Mouse (Mus musculus) liver (tissue): ENCODE measurements around the gene Pcyt2.
A peak's percentile ranks its signal among the peaks of the same experiment; 100 is the strongest.
"Not testable (repeated sequence)": the region's sequence is repeated elsewhere in the genome, so short reads cannot be mapped to it uniquely, and the experiment has no call there.

Experiments
- DNase-seq: peaks from one replicate; pipeline ENCODE4 v3.0.0-alpha.2; 2020; ENCODE audit warnings: mixed read lengths

The Pcyt2 gene

DNA sequence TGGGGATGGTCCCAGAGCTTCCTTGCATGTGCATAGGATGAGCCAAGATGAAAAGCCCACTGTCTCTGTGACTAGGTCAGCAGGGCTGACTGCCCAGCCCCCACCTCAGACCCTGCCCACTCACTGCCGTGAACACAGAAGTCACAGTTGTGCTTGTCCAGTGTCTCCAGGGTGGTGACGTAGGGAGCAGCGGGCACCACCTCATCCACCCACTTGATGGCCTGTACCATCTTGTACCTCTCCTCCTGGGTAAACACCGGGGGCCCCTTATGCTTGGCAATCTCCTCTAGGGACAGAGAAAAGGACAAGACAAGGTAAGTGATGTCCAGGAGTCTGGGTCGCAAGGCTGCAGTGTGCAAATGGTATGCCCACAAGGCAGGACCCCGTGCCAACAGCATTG lies 2.6 kb downstream of the Pcyt2 start:
- DNase-seq: no peak

DNA sequence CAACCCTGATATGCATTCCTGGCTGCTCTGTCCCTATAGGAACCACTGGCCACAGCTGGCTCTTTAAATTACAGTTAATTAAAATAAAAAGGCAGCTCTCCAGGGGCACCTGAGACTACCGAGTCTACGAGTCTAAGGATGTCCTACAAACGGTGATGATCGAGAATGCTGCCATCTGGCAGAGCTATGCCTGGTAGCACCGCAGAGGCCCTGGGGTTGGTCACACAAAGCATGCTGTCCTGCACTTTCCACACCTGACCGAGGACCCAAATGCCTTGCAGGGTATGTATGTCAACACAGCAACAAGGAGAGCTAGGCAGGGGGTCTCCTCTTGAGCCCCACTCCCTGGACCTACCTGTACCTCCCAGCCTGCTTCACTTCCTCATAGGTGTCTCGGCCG lies 3.8 kb downstream of the Pcyt2 start:
- DNase-seq: no peak

DNA sequence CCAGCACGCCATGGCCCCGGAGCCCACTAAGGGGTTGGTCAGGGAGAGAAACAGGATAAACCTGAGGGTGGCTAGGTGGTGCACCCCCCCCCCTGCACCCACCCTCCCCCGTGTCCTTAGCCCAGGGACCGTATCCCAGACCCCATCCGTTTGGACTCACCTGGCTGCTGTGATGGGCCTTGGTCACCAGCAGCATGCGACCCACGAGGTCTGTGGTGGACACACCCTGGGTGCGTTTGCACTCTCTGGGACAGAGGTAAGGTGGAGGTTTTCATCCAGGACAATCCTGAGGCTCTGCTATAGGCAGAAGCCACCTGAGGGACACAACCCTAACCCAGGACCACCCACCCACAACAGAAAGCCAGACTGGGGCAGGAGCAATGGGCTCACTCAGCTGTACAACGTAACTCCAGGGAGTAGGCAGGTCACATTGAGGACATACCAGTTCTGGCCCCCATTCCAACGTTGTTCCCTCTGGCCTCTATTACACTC lies 4.2 kb downstream of the Pcyt2 start:
- DNase-seq: no peak

DNA sequence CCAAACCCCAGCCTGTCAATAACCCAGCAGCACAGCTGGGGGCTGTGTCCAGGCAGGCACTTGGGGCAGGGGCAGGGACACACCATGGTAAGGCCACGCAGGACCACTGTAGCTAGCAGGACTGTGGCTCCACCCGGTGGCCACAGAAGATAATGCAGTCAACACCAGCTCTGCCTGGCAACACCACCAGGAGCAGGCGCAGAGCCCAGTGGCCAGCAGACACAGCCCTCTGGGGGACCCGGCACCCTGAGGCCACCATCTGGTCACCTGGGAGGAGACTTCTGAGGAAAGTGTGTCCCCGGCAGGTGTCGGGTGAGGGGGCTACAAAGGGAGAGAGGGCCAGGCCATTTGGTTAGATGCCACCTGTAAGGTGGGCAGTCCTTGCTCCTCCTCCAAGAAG lies 5.0 kb downstream of the Pcyt2 start:
- peak; percentile 80 for DNase-seq

DNA sequence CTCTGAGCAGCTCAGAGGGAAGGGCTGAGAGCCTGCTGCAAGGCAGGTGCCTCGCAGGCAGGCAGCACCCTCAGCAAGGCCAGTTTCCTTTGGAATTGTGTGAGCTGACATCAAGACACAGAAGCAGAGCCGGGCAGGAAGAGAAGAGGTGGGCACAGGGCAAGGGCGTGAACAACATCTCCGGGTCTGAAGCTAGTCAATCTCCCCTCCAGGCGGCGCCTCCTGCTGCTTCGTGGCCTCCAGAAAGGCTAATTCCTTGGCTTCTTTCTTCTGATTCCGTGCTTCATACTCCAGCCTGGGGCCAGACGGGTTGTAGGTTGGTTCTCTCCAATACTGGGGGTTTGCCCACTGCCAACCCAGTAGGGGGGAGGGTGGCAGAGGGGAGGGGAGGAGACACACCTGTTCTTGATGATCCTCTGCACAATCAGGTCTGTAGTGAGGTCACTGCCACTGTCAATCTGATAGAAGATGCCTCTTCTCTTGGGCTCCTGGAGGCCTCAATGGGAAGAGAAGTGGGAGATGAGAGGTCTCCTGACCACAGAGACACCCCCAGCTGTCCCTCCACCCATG lies 7.2 kb downstream of the Pcyt2 start:
- DNase-seq: no peak

DNA sequence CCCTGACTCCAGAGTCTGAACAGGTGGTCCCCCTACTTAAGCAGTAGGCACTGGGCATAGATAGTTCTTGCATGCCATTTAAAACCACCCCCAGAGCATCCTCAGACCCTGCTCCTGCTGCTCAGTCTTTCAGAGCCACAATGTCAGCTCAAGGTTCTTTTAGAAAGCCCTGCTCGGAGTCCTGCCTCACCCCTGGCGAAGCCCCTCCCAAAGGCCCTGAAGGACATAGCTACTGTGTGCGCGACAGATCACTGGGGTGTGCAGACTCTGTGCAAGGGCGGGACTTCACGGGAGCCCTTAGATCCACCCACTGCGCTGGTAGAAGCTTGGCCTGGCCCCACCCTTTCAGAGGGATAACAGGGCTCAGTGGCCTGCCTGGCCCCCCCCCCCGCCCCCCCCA lies 8.5 kb downstream of the Pcyt2 start:
- DNase-seq: peak; percentile 63

DNA sequence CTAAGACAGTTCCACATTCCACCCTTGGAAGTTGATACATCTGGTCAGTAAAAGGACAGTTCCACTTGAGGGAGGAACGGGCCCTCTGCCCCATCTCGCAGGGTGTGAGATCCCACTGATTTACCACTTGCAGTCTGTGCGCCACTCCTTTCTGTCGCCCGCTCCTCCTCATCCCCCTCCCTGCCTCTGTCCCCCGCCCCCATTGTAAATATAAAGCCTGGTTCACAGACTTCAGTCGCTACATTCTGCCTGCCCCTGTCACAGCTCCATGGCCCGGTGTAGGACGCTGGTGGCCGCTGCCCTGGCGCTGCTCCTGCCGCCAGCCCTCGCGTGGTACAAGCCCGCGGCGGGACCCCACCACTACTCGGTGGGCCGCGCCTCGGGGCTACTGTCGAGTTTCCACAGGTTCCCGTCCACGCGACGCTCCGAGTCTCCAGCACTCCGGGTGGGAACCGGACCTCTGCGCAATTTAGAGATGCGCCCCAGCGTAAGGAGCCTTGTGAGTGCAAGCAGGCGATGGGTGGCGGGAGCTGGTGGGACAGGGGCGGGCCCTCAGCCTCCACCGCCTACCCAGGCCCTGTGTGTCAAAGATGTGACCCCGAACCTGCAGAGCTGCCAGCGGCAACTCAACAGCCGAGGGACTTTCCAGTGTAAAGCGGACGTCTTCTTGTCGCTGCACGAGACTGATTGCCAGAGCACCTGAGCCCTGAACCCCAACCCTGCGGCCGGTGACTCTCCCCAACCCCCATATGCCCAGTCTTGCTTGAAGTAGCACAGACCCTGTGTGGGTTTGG lies 9.3 kb downstream of the Pcyt2 start, which contains the start of gene Npb:
Gene Npb (plus strand): TSS at position 237 of the 794 bp plus-strand sequence.
- DNase-seq: no peak

DNA sequence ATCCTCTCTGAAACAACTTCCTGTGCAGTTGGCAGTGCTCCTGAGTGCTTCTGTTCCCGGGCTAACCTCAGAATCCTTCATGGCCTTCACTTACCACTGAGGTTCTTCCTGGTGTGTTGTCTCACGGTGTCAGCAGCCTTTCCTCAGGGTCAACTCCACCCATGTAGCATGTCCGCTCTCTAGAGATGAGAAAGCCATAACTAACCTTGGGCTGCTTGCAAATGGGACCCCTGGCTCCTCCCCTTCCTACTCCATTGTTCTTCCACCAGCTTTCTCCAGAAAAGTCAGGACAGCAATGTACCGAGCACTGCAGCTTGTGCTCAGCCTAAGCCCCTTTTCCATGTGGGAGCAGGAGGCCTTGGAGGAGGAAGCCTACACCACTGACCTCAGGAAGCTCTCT lies 11.0 kb downstream of the Pcyt2 start:
- no peak for DNase-seq

DNA sequence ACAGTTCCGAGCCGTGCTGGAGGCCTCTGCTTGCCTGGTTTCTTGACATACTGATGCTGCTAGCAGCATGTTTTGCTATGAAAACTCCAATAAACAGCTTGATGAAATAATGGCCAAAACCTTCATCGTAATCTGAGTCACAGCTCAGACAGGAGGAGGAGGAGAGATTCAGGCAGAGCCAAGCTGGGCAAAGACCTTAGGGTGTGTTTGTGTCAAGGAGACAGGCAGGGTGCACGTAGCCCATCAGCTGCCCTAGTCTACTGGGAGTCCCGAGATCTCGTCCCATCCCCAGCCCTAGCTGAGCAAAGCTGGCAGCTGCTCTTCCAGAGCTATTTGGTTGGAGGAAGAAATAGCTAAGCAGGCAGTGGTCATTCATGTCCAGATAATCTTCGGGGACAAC lies 12.1 kb downstream of the Pcyt2 start:
- DNase-seq: no peak

DNA sequence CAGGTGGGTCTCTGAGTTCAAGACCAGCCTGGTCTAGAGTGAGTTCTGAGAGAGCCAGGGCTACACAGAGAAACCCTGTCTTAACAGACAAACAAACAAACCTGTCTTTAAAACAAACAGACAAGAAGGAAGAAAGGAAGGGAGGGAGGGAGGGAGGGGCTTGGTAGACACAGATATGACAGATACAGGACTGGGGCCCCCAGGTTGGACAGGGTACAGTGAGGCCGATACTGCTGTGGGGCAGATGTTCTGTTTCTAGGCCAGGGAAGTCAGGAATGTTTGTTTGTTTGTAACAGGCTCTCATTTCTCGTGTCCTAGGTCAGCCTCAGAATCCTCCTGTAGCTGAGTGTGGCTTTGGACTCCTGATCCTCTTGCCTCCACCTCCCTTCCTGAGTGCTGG lies 14.2 kb downstream of the Pcyt2 start:
- DNase-seq: peak; percentile 62

DNA sequence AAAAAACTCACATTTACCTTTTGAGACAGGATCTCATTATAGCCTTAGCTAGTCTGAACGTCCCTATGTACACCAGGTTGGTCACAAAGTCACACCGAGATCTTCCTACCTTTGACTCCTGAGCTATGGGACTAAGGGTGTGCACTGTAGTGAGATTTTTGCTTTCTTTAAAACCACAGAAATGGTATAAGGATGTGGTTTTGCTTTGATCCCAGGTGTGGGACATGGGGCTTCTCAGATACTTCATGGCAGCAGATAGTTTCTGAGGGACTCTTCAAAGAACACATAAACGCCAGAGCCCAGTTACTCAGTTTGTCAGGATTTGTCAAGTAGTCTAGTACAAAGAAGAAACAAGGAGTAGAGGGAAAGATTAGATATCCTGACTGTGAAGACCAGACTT lies 17.0 kb downstream of the Pcyt2 start:
- no peak for DNase-seq

DNA sequence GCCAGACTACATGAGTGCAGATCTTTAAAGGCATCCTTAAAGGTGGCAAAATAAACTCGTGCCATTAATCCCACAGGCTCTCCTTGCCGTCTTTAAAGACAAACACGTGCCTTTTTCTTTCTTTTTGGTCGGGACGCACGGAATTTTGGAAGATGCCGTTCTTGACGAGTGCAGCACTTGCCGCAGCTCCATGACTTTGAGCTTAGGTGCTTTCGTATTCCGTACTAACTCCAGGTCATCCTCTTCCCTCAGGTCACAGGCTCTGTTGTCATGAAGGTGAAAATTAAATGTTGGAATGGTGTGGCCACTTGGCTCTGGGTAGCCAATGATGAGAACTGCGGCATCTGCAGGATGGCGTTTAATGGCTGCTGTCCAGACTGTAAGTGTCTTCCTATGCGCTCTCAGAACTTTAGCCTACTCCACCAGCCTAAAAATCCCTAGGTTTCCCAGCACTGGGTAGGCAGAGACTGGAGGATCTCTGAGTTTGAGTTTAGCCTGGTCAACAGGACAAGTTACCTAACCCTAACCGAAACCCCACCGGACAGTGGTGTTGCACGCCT lies 18.7 kb downstream of the Pcyt2 start:
- no peak for DNase-seq

DNA sequence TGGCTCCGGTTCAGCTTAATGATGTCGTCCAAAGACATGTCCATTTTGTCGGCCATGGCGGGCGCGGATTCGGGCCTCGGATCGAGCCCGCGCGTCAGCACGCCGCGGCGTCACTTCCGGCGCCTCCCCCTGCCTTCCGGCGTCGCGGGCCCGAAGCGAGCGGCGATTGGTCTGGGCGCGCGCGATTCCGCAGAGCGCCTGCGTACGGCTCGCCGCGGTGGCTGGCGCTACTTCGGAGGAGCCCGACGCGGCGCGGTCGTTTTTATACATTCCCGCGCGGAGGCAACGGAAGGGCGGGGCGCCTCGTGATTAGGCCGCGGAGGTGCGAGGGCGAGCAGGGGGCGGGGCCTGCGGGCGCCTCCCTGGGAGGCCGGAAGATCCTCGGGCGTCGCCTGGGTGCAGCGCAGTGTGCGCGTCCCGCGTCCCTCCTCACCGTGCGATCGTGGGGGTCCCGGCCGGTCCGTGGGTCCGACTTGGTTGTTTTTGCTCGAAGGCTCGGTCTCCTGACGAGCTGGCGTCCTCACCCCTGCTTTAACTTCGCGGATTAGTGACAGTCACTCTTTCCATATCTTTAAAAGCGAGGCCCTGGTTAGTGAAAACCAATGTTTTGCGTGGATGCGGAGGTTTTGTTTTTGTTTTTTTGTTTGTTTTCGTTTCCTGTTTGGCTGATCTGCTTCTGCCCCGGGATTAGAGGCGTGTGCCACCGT lies 19.3 kb downstream of the Pcyt2 start, which contains the start of the genes Alyref and Anapc11:
Gene Alyref (minus strand): TSS at position 83 of the 707 bp plus-strand sequence.
Gene Anapc11 (plus strand): TSS at position 139 of the 707 bp plus-strand sequence.
- DNase-seq: peak; percentile 97

DNA sequence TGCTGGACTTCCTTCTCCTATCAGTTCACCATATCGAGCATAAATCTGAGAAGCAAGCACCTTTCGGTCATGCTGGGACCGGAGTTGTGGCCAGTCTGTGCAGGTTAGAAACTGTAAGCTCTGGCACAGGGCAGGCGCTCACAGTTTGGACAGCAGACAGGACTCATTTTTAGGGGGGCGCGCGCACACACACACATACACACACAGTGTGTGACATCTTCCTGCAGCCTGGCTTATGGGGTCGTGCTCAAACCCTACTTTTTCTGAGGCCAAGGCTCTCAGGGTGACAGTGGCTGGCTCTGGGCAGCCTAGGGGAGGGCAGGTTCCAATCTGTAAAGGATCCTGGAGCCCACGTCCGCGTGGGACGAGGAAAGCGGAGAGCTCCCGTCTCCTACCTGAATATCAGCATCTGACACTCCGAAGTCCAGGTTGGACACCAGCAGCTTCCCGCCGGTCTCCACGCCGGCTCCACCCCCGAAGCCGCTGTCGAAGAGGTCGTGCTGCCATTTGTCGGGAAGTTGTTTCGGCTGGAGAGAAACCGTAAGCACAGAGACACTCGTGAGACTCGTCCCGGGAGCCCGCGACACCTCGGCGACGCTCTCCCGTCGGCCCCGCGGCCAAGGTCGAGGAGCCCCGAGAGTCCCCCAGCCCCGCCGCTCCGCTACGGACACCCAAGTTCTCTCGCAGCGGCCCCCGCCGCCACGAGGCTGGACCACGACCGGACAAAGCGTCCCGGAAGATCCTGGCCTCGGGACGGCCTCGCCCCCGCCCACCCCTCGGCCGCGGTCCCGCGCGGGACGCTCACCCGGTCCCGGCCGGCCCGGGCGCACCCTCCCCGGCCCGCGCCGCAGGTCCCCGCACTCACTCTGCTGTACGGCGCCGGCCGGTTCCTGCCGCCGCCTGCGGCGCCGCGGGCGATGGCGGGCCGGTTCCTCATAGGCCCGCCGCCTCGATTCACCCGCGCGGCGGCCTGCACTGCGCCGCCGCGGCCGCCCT lies 20.2 kb downstream of the Pcyt2 start:
- peak; percentile 47 for DNase-seq

DNA sequence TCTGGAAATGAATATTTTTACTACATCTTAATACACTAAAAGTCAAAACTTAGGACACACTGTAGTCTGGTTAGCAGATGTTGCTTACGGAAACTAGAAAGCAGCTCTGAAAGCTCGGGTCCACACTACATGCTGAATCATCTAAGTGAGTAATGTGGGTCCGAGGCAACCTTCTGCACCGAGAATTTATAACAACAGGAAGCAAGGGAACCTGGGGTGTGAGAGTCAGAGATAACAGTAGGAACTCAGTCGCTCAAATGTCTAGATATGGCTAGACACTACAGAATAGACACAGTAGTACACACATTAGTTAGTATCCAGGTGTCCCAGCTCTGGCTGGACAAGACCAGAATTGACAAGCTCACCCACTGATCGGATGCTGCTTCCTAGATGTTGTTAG lies 29.2 kb downstream of the Pcyt2 start:
- no peak for DNase-seq

DNA sequence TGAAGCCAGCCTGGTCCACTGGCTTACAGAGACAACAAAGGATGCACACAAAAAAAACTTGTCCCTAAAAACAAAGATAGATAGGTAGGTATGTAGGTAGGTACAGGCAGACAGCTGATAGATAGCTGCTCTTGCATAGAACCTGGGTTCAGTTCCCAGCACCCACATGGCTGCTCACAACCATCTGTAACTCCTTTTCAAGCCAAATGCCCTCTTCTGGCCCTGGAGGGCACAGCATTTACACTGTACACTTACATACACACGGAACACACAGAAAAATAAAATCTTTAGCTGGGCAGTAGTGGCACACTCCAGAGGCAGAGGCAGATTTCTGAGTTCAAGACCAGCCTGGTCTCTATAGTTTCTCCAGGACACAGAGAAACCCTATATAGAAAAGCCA lies 33.8 kb downstream of the Pcyt2 start:
- no peak for DNase-seq

DNA sequence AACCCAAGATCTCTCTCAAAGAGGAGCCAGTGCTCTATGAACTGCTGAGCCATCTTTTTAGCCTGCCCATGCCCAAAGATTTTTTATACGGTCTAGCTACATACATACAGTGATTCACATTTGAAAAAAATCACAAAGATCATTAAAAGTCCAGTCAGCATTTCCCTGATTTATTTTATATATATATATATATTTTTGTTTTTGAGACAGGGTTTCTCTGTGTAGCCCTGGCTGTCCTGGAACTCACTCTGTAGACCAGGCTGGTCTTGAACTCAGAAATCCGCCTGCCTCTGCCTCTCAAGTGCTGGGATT lies 34.8 kb downstream of the Pcyt2 start:
- DNase-seq: not testable (repeated sequence)

DNA sequence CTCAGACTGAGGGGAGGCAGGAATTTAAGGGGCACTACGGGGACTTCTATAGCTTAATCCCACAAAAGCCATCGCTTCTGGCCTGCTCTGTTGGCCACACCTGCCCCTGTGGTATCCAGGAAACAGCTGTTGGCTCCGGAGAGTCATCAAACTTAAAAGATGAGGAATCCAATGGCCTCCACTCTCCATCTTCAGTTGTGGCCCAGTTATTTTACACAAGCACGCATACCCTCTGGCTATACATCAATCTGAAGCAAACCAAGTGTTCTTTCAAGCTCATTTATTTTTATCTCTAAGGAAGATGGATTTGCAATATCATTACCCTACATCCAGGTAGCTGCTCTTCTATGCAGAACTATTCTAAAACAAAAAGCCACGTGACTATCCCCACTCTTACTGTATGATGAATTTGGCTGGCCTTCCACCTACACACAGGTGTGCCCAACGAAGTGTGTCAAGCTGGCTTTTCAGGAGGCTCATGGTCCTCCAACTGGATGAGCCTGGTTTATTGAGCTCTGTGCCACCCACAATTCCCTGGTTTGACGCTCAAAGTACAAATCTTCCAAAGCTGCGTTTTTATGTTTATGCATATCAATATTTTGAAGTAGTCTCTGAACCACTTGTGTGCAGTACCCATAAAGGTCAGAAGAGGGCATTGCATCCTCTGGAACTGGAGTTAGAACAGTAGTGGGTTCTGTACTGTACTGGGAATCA lies 35.3 kb downstream of the Pcyt2 start:
- peak; percentile 45 for DNase-seq

DNA sequence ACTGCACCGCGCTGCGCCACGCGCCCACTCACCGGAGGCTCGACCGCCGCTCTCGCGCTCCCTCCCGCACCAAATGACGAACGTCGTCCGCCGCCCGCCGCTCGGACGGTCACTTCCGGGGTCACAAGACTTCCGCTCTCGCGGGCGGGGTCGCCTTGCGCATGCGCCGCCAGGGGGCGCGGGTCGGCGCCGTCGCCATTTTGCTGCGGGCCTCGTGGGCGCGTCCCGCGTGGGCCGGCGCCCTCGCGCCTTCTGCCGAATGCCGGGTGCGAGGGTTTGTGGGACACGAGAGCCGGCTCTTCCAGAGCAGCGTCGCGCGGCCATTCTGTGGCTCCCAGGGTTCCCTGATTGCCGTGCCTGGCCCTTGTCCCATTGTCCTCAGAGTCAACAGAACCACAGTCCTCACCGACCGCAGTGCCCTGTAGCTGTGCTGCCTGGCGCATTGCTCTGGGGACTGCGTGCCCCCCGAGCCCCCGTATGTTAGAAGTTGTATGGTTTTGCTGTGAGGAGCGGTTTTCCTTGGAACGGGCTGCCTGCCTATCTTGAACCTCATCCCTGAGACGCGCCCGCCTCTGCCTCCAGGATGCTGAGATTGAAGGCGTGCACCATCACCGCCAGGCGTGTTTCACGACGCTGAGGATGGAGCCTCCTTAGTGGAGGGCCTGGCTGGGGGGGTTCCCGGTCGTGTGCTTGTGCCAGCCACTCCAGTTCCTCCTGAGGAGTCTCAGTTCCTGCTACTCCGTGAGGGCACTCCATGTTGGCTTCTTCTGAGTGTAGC lies 36.1 kb downstream of the Pcyt2 start, which contains the start of gene Arhgdia:
Gene Arhgdia (minus strand): TSS at position 135 of the 778 bp plus-strand sequence.
- DNase-seq: peak; percentile 89

DNA sequence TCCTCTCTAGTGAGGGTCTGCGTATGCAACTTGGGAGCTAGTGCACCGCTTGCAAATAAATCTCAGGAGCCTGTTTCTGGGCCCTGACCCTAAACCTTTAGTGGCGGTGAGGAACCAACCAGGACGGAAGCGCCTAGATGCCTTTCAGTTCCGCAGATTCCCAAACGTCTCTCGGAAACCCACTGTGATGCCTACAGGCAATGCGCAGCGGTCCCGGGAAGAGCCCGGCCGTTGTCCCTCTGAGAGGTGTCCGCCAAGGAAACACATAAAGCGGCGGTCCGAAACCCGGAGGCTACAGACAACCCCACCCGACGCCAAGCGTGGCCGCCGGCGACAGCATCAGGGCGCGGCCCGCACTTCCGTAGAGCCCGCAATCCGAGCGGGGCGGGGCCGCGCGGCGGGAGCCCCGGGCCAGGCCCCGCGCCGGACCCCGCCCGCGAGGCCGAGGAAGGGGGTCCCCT lies 36.8 kb downstream of the Pcyt2 start:
- DNase-seq: peak; percentile 71
